Mouse (Mus musculus): ENCODE data around the gene Cebpa.

The Cebpa gene

GRCm38 (mm10) chr7:35145068-35145467, 26.0 kb downstream of the Cebpa start:
- no peak for DNase-seq (ENCODE audit: extremely low spot score, low spot score)

DNA sequence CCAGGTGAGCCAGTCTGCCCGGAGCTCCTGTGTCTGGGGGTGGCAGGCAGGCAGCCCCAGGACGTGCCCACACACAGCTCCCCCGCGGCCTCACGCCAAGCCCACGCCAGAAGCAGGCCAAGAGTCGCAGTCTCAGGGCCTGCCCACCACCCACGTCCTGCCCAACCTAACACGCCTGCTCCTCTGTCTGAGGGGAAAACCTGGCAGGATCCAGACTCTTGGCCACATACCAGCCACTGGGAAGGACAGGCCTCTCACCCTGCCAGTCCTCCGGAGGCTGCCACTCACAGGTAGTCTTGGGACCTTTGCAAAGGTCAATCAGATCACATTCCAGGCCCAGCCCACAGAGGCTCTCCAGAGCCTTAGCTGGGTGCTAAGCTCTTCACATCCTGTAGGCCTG, 27.2 kb downstream of the Cebpa start:
- no peak for DNase-seq (ENCODE audit: extremely low spot score, low spot score)

DNA sequence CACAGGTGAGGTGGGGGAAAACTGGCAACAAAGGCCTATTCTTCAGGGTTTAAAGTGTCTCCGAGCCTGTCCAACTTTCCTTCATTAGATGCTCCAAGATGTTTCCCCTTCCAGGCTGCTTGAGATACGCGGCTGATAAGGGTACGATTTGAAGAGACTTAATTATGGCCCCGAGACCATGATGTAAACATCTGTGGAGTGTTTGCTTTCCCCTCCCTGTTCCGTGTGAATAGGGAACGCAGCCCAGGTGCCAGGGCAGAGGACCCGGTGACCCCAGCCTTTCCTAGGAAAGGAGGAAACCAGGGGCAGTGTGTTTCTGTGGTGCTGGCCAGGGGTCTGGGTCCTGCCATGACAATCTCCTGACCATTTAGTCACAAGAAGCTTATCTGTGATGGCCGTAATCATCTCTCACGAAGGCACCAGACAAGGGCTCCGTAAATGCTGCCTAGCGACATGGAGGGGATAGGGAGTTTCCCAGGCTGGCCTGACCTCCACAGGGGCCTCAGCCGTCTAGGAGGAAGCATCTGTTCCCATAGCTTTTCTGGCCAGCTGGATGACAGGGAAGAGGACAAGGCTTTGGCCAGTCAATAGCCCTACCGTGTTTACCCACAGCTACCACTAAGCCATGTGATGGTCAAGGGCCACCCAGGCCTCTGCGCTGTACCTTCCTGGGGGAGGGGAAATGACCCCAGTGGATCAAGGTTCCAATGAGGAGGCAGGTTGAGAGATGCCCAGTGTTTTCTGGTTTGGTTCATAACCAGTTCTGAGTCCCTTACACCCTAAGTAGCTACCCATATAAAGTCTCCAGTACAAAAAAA, 30.7 kb downstream of the Cebpa start:
- DNase-seq (ENCODE audit: extremely low spot score, low spot score), result no peak

DNA sequence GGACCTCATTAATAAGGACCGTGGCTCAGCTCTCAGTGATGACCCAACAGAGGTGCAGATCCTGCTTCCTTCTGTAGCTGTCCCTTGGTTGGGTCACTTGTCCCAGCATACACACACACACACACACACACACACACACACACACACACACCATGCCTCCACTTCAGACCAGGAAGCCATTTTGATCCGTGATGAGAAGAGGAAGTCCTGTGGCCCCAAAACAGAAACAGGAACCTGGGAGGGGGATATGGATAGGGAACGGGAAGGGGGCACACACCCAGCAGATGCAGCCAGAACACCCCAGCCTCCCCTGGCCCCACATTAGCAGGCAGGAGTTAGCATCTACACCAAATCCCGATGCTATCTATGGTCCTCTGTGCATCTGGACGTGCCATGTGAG, 31.8 kb downstream of the Cebpa start:
- no peak for DNase-seq (ENCODE audit: extremely low spot score, low spot score)

DNA sequence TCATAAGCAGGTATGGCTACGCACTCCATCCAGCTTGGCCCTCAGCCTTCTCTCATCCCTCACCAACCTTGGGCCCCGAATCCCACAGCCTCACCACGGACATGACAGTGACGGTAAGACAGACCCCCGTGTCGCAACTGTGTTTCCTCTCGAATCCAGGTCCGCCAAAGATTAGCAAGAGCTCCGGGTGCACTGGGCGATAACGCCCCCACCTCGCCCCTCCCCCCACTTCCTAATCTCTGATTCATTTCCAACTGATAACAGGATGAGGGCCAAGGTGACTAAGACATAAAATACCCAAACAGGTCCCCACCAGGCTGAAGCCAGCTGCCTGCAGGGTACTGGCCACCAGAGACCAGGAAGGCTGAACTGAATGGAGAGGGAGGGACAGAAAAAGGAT, 35.4 kb downstream of the Cebpa start:
- no peak for DNase-seq (ENCODE audit: extremely low spot score, low spot score)

DNA sequence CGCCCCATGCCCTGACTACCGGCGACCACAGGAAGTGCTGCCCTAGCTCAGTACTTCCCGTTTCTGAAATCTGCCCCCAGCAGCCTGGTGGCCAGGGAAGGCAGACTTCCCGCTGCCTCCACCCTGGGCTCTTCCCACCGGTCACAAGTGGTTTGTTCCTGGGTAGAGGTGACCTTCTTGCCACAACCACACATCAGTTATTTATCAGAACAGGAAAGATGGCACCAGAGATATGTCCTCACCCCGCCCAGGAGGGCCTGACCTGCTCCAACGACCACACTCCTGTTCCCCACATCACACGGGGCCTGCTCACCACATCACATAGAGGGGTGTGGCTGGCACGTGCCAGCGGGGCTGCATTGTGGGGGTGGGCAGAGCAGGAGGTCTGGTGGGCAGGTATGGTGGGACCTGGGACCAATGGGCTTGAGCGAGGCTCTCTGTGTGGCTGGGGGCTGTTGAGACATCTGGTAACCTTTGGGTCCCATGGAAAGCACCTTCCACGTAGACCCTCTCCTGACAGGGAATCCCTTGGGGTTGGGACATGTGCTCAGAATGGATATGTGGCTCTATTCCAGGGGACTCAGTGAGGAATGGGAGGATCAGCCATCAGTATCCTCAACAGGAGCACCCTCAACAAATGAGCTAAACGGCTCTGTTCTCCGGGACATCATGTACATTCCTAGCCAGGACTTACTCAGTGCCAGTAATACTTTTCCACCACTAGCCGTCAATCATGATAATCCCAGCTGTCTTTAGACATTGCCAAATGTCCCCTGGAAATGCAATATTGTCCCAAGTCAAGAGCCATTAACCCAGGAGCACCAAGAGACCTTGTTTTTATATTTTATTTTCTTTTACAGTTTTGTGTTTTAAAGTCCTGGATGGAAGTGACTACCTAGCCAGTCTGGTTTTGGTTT, 37.7 kb downstream of the Cebpa start:
- no peak for DNase-seq (ENCODE audit: extremely low spot score, low spot score)

- no peak for DNase-seq (ENCODE audit: extremely low spot score, low spot score)
These were observed 38.4 kb downstream of the Cebpa start for GRCm38 (mm10) chr7:35157512-35157911.

GRCm38 (mm10) chr7:35162443-35162842, 43.4 kb downstream of the Cebpa start:
- DNase-seq (ENCODE audit: extremely low spot score, low spot score), result no peak

- no peak for DNase-seq (ENCODE audit: extremely low spot score, low spot score)
These were observed 44.5 kb downstream of the Cebpa start for GRCm38 (mm10) chr7:35163600-35163999.

GRCm38 (mm10) chr7:35164131-35164530, 45.0 kb downstream of the Cebpa start:
- DNase-seq (ENCODE audit: extremely low spot score, low spot score), result no peak

GRCm38 (mm10) chr7:35166988-35167387, 47.9 kb downstream of the Cebpa start:
- no peak for DNase-seq (ENCODE audit: extremely low spot score, low spot score)

DNA sequence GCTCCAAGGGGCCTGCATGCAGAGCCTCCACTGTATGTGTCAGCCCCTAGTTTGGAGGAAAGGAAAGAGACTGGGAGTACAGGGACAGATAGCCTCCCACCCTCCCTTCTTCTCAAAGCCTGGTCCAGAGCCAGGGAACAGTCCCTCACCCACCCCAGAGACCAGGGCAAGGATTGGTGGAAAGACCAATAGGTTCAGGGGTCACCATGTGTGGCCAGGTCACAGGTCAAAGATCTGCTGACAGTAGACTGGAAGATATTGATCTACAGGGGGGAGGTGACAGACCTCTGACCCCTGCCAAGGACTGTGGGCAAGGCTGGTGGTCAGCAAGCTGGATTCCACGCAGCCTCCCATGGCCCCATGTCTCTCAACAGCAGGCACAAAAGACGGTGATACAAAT, 48.8 kb downstream of the Cebpa start:
- DNase-seq (ENCODE audit: extremely low spot score, low spot score), result no peak

DNA sequence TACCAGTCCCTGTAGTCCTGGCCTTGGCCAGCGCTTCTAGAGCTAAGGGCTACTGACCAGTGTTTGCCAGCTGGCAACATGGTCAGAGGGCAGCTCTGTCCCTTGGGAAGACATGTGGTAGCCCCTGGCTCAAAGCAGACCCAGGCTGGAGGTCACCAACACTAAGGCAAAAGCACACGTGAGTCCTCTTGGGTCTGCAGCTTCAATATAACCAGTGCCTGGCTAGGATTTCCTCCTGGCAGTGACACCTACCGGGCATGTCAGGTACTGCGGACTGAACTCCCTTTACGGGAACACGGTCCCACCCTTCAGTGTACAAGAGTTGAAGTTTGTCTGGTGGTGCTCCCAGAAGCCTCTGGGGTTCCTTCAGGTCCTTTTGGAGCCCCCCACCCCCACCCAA, 50.2 kb downstream of the Cebpa start:
- DNase-seq (ENCODE audit: extremely low spot score, low spot score), result peak; percentile 85
